Mouse (Mus musculus) spleen, postnatal 10 days (tissue): ENCODE measurements around the gene Bcl2.

Experiments used
- DNase-seq, 2 experiments: peaks; one replicate each; pipeline ENCODE4 v3.0.0; 2021 to 2022; ENCODE audit warnings: low spot score in 2 of 2

The Bcl2 gene

DNA sequence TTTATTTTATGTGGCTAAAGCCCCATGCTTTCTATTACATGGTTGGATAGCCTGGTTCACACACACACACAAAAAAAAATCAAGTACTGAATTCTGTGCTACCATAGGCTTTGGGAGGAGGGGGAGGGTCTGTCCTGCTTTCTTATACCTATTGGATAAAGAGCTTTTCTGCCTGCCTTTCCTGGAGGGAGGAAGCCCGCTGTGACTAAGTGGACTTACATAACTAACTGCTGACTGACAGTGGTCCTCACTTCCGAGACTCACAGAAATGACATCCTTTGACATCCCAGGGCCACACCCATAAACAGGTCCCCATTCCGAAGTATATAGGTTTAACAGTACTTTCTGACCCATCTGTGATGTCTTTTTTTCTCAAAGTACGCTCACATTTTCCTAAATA is 200.6 kb downstream of the Bcl2 start:
- no peak for DNase-seq

DNA sequence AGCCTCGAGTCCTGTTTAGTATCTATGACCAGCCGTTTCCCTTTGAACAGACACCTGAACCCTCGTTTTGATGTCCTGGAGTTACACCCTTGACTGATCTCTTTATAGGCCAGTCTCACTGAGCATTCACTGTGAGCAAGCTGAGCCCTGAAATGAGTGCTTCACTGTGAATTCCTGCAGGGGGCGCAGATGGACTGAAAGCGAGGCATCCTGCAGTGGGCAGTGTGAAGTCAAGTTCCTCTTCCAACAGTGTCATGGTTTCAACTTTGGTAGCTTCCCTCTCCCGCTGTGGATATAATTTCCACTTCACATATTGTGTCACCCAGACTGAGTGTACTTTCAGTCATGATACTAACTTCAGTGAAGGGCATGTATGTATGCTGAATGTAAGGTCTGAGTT is 202.5 kb downstream of the Bcl2 start:
- DNase-seq: peak; percentile 50 to 82

DNA sequence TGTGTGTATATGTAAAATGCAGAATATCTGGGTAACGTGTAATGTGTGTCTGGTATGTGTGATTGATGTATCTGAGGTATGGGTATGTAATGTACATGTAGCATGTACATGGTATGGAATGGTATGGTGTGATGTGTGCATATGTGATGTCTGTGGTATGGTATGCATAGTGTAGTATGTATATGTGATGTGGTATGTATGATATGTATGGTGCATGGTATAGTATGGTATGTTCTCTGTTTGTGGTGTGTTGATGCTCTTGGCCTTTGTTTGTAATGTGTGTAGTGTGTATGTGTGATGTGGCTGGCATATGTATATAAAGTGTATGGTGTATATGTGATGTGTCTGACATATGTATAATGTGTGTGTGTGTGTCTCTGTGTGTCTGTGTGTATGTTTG is 206.5 kb downstream of the Bcl2 start:
- DNase-seq: no peak

DNA sequence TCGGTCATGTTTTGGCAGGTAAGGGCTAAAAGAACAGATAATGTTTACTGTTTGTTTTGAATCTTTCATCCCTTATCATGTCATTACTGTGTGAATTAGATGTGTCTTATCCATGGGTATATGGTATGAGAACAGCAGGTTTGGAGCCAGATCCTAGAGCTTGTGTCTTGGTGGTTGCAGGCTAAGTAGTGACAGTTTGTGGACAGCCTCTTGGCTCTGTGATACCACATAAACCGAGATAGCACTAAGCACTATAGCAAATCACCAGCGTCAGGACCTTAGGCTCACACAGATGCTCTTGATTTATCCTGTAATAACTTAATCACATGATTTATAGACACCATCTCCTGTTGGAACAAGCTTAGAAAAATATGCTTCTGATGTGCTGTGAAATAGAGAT is 210.2 kb downstream of the Bcl2 start:
- DNase-seq: no peak

DNA sequence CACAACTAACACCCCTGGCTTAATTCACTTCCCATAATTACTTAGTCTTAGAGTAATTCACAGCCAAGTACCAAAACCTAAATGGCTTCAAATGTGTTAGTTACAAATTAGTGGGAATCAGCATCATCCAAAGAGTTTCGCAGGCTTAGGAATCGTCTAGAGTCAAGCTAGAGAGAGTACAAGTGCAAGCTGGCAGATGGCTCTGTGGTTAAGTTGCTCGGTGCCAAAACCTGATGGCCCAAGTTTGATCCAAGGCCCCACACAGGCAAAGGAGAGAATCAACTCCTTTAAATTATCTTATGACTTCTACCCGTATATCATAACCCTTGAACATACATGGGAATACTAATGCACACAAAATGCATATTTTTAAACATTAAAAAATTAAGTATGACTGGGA is 210.7 kb downstream of the Bcl2 start:
- no peak for DNase-seq

DNA sequence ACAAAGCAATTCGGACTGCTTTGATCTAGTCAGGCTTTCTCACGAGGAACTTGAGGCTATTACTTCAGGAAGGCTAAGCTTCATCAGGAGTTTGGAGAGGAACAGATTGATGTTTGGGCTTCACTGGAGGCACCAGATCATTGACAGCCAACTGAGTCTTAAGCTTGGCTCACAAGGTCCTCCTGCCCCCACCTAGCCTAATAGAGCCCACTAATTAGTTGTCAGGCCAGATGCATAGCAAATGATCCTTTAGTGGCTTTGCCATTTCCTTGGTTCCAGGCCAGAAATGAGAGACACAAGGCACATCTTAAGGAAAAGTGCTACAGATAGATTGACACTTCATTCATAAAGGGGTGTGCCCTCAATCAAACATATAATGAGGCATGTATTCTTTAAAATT is 216.1 kb downstream of the Bcl2 start:
- DNase-seq: no peak
